Mouse (Mus musculus): Measurements from ENCODE around the gene 8030474K03Rik. TPM values are rescaled to one million over a fixed set of nuclear protein-coding genes. Genes with fewer than 3 reads are reported as not detected.
"Not testable (repeated sequence)": the region's sequence is repeated elsewhere in the genome, so short reads cannot be mapped to it uniquely, and the experiment has no call there.

8030474K03Rik gene
- not detected for total RNA-seq (2021)
- long read RNA-seq, experiment 1, result 0 reads
- long read RNA-seq, experiment 2, result 0 reads

DNA sequence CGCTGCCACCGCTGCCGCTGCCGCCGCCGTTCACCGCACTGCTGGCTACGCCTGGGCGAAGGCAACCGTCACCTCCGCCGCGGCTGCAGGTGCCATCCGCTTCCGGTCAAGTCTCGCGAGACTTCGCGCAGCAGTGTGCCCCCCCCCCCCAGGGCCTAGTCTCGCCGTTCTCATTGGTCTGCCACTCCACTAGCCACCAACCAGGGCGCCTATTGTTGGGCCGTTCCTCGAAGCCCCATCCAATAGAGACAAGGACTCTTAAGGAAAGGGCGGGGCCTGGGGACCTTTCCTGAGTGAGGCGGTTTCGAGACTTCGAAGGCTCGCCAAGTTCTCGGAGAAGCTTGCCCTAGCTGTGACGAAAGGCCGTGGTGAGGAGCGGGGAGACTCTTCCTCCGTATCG is at the start of gene 8030474K03Rik, which contains the start of gene Gm4779:
TSS of gene 8030474K03Rik (plus strand) at position 315 of the 400 bp plus-strand sequence.
TSS of gene Gm4779 (minus strand) at position 82 of the 400 bp plus-strand sequence.
- DNase-seq (ENCODE audit: low spot score in 2 of 2), result no peak

DNA sequence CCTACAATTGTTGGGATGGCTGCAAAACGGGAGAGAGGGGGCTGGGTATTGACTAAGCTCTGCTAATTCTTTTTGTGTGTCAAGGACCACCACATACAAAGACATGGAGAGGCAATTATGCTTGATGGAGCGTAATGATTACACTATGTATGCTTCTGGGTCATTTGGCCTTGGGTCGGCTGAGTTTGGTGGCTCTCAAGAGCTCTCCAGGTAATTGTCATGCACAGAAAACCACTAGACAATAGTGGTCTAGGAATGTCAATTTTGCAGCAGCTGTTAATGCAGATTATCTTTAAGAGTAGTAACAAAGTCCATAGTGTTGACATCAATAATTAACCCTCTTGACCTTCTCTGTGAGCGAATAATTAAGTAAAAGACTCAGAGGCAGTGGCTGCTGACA is 44.3 kb upstream of the 8030474K03Rik start:
- no peak for DNase-seq (ENCODE audit: low spot score in 2 of 2)

DNA sequence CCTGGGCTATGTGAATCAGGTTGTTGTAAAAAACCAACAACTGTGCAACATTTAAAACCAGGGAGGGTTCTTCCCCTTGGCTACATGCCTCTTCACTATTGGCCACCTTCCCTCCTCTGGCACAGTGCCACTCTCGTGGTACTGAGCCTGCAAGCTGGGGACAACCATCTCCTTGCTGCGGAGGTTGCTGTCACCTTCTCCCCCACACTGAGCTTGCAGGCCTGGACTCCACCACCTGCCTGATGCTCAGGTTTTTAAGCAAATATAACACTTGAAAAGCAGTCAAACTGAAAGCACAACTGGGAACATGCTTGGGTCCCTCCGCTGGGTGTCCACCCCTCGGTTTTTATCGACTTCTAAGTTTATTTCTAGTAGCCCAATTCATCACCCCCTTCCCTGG is 40.0 kb upstream of the 8030474K03Rik start:
- peak in 1 of 2 experiments; percentile 15 for DNase-seq (ENCODE audit: low spot score in 2 of 2)

DNA sequence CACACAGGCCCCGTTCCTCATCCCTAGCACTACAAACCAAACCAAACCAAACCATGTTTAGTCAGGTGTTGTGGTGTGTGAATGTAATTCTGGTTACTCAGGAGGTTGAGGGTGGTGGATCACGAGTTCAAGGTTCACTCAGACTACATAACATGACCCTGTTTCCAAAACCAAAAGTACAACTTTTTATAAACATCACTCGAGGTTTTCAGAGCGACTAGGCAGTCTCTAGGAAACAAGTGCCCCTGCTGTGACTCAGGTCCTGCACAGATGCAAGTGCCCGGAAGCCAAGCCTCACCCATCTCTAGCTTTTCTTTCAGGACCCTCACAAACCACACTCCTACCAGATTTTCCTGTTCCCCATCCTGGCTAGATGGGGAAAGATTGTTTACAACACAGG is 29.8 kb upstream of the 8030474K03Rik start:
- no peak for DNase-seq (ENCODE audit: low spot score in 2 of 2)

DNA sequence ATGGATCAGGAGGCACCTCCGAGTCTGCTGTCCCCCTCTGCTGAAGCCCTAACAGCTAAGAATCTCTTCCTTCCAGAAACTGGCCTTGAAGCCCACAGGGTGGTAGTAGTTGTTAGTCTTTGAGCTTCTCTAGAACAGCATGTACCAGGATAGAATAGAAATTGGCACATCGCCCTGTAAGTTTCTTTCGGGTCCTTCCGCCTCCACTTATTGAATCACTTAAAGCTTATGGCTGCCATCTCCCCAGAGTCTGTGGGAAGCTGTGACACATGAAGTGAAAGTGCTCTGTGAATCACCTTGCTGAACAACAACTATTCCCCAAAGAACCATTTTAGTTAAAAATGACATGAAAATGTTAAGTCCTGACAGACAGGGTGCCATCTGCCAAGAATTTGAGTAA is 29.3 kb upstream of the 8030474K03Rik start:
- DNase-seq (ENCODE audit: low spot score in 2 of 2), result peak in 1 of 2 experiments; percentile 12

DNA sequence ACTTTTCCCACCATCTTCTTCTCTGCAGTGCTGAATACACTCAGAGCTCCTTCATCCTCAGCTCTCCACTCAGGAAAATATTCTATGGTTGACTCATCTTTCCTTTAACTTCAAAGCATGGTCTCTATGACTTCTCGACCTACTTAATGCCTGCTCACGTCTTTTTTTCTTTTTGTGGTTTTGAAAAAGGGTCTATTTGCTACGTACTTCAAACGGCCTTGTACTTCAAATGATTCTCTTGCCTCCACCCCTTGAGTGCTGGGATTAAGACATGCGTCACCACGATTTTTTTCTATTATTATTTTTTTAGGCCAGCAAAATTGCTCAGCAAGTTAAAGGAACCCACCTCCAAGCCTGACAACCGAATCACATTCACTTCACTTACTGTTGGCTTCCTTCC is 27.2 kb upstream of the 8030474K03Rik start:
- no peak for DNase-seq (ENCODE audit: low spot score in 2 of 2)

DNA sequence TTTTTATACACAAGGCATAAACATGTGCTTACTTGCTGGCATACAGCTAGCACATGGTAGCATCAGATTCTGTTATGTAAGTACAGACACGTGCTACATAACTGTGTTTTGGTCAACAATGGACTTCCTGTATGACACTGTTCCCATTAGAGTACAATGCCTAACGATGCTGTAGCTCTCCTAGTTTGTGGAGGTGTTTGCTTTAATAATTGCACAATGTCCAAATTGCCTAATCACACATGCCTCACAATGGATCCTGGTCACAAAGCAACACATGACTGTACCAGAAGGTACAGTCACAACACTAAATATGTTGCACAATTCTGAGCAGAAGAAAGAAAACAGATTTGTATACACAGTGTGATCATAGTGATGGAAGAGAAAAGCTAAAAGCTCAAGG is 25.0 kb upstream of the 8030474K03Rik start:
- no peak for DNase-seq (ENCODE audit: low spot score in 2 of 2)

DNA sequence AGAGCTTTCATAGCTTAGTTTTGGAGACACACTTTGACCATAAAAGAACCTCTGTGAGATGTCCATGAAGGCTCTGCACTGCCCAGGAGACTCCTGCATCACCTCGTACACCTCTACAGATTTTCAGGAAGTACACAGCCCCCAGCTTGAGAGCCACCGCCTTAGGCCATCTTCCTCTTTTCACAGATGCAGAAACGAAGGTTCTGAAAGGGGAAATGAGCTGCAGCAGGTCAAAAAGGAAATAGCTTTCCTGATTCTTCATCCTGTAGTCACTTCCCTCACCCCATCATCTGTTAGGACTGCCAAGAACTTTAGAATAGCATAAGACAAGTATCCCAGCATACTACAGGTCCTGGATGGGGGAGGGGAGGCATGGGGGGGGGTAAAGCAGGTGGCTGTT is 24.1 kb upstream of the 8030474K03Rik start:
- DNase-seq (ENCODE audit: low spot score in 2 of 2), result no peak

DNA sequence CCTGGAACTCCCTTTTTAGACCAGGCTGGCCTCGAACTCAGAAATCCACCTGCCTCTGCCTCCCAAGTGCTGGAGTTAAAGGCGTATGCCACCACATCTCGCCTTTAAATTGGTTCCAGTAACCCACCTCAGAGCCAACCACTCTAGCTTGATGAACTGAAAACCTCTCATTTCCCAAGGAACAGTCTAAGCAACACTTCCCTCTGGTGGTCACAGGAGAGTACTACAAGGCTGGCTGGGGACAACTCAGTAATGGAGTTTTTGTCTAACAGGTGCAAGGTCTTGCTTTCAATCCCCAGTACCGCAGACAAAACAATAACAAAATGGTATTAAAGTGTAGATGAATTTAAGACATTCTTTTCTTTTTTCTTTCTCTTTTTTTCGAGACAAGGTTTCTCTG is 22.4 kb upstream of the 8030474K03Rik start:
- peak; percentile 36 to 64 for DNase-seq (ENCODE audit: low spot score in 2 of 2)

DNA sequence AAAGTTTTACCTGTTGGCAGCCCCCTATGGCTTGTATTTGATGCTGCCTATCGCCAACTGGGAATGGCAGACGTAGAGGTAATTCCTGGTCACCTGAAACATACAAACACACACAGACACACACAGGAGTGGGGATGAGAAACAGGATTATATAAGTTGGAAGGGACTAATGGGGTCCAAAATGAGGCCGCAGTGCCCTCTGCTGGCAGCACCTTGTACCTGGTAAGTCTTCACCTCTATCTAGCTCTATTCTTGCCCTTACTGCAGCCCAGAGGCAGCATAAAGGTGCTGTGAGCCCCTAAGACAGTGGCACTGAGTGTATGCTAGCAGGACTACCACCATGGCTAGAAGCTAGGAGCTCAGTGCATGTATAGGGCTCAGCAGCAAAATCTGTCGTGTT is 2.9 kb upstream of the 8030474K03Rik start:
- peak; percentile 26 to 29 for DNase-seq (ENCODE audit: low spot score in 2 of 2)

DNA sequence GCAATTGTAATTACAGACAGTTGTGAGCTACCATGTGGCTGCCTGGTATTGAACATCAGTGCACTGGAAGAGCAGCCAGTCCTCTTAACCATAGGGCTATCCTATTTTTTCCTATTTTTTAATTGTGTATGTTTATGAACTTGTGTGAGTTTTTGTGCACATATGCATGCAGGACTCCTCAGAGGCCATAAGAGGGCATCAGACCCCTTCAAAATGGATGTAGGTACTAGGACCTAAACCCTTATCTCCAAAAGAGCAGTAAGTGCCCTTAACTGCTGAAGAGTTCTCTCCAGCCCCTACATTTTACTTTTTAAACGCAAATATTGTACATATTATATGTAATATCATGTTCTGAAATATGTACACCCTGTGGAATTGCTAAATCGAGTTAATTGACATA is 11.1 kb downstream of the 8030474K03Rik start:
- peak in 1 of 2 experiments; percentile 18 for DNase-seq (ENCODE audit: low spot score in 2 of 2)

DNA sequence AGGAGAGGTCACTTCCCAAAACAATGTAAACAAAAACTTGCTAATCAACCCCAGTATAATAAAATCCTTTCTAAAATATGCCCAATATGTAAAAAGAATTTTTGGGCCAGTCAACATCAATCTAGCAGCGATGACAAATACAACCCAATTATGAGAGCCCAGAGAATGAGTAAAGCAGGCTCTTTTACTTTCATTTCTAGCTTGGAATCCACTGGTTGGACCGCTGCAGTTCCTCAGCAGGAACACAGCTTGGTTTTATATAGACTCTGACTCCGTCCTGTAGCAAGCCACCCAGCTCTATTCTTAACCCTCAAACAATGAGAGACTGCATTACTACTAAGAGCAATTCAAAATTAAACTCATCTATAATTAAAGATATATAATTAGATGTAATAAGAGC is 17.3 kb downstream of the 8030474K03Rik start:
- no peak for DNase-seq (ENCODE audit: low spot score in 2 of 2)

DNA sequence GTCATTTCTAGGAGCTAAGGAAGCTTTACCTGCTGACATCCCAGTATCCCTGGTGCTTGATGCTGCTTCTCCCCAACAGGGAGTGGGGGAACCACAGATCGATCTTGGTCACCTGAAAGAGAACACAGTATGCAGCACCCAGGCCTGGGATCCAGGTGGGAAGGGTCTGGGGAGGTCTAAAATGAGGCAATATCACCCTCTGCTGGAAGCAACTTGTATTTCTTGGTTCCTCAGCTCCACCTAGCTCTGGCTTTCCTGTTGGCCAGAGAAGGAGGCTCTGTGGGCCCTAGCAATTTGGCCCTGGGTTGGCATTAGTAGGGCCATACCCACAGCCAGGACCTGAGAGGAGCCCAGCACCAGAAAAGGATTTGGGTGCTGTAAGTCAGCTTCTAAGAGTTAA is 24.7 kb downstream of the 8030474K03Rik start:
- peak in 1 of 2 experiments; percentile 3 for DNase-seq (ENCODE audit: low spot score in 2 of 2)

DNA sequence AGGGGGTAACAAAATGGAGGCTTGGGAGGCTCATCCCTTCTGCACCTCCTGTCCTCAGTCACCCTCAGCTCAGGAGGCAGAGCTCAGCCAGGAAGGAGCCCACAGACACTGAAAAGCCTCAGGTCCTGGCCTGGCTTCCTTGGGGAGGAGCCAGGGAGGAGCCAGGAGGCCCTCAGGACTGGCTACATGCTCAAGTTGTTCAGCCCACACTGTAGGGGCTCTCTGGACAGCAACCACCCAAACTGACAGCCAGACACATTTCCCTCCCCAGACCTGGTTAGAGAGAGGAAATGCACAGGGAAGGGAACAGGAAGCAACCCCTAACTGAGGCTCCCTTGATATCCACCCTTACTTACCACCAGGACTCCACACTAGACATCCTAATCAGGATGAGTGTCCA is 25.5 kb downstream of the 8030474K03Rik start:
- DNase-seq (ENCODE audit: low spot score in 2 of 2), result not testable (repeated sequence)

DNA sequence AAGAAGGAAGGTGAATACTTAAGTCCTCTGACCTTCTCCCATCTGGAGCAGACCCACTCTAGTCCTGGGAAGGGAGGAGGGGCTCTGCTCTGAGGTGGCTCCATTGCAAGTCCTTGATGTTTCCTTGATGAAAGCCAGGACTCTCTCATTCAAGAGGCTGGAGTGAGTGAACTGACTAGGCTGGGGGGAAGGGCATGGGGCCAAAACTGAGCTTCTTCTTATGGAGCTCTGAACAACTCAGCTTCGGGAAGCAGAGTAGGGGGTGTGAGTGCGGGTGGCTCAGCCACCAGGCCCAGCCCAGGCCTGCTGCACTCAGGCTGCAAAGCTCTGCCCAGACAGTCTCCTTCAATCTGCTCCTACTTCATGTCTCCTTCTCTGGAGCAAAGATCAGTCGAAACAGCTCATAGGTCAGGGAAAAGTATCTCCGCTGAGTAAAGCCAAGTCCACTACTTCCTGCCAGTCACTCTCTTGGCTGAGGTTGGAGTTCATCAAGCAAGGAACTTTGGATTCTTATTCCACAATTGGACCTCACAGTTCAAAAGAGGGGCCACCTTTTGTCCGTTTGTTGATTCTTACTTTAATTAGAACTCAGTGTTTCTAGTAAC is 52.8 kb downstream of the 8030474K03Rik start:
- no peak for DNase-seq (ENCODE audit: low spot score in 2 of 2)

Other genes starting within 250 kb of the 8030474K03Rik start
- gene Ogt, start 154.6 kb upstream of the 8030474K03Rik start, total RNA-seq (2021), result 100 to 1,000 TPM; 187 to 208 TPM
- not detected for gene Cxcr3, start 60.4 kb upstream of the 8030474K03Rik start, total RNA-seq (2021)
- gene Gm4779, start 233 bp upstream of the 8030474K03Rik start, total RNA-seq (2021), result not detected
- gene Nhsl2, start 54.7 kb downstream of the 8030474K03Rik start, total RNA-seq (2021), result 10 to 100 TPM; 30.7 to 32.6 TPM

Data from layer of hippocampus, postnatal 14 days (tissue).